Mouse (Mus musculus) midbrain, embryonic 15.5 days (tissue): ENCODE data around the gene Pygm. TPM values are rescaled to one million over a fixed set of nuclear protein-coding genes. Genes with fewer than 3 reads are reported as not detected.

Experiments used
- ATAC-seq: fragments of 200-750 bp; cut with Nextera tagmentation; replicated peaks from 2 replicates; pipeline ENCODE4 v1.8.0; 2017; ENCODE audit warnings: moderate TSS enrichment
- H3K27ac ChIP-seq: fragments of 300-500 bp; sonication (generic); 2 replicates; pipeline ENCODE4 v1.5.1; 2015; ENCODE audit warnings: mild to moderate bottlenecking, inconsistent platforms
- H3K27me3 ChIP-seq: fragments of 300-500 bp; sonication (generic); replicated peaks from 2 replicates; pipeline ENCODE4 v1.6.1; 2015; ENCODE audit warnings: inconsistent platforms
- H3K36me3 ChIP-seq: fragments of 300-500 bp; sonication (generic); replicated peaks from 2 replicates; pipeline ENCODE4 v1.6.1; 2015; ENCODE audit warnings: inconsistent platforms
- H3K4me1 ChIP-seq: fragments of 300-500 bp; sonication (generic); 2 replicates; pipeline ENCODE4 v1.6.1; 2015; ENCODE audit warnings: inconsistent platforms
- H3K4me2 ChIP-seq: fragments of 300-500 bp; sonication (generic); 2 replicates; pipeline ENCODE4 v1.6.1; 2015; ENCODE audit warnings: inconsistent platforms, mild to moderate bottlenecking, moderate library complexity
- H3K4me3 ChIP-seq: fragments of 300-500 bp; sonication (generic); 2 replicates; pipeline ENCODE4 v1.5.1; 2015; ENCODE audit warnings: mild to moderate bottlenecking, inconsistent platforms
- H3K9ac ChIP-seq: fragments of 300-500 bp; sonication (generic); 2 replicates; pipeline ENCODE4 v1.6.1; 2015; ENCODE audit warnings: mild to moderate bottlenecking, inconsistent platforms
- H3K9me3 ChIP-seq: fragments of 300-500 bp; sonication (generic); 2 replicates; pipeline ENCODE4 v1.6.1; 2016; ENCODE audit warnings: inconsistent platforms
- WGBS: fragments of 180-500 bp; shearing (Covaris S2); methylation state at CpG from one replicate; pipeline ENCODE4 v1.1.7; 2015; ENCODE audit warnings: mixed read lengths; 5-methylcytosine and 5-hydroxymethylcytosine counted together
- polyA plus RNA-seq: library from polyadenylated mRNA; unstranded; fragments of >200 nt; fragmentation: Nextera tagmentation; extraction: Ambion mirVana; gene quantifications from 2 replicates; pipeline ENCODE4 v1.2.1, GENCODE M21; 2015

Pygm gene
- polyA plus RNA-seq, 1 experiment from 2014 or later, result 5.9 TPM

DNA sequence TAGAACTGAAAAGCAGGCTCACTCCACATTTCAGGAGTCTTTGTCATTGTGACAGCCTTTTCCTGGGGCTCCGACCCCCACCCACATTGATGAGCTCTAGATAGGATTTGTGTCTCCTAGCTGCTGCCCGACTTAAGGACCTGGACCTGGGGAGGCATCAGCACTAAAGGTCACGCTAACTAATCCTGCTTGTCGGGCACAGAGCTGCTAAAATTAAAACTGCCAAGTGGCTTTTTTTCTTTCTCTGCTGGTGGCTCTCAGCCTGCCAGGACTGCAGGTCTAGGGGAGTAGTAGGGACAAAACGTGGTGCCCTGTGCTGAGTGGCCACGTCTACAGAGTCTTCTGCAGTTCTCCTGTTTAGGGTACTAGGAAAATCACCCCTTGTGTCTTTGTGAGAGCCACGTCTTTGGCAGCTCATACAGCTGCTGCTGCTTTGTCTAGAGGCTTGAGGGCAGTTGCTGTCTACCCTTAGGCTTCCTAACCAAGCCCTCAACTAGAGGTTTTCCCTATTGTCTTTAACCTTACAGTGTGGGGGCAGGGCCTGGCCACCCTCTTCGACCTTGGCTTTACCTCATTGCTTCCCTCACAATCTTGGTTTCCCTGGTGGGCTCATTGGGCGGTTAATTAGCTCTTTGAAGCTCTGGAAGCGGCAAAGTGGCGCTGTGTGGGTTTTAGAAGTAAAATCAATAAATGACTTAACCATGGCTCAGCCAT lies 6.7 kb upstream of the Pygm start:
- H3K9me3 ChIP-seq, result no peaks in the 10 kb centered on the region
- no peak overlapping the region for H3K27ac ChIP-seq
- no peak overlapping the region for H3K4me3 ChIP-seq
- H3K27me3 ChIP-seq, result no peaks in the 10 kb centered on the region
- no peak overlapping the region for H3K4me2 ChIP-seq
- peak overlapping the region; percentile 2; the same call in 1 of the 2 replicates for H3K9ac ChIP-seq
- 53% methylated on average over 11 of the region's 11 CpGs for WGBS
- peaks cover 44% of the 10 kb centered on the region for H3K36me3 ChIP-seq
- no peaks in the 10 kb centered on the region for H3K4me1 ChIP-seq
- ATAC-seq, result no peak

- Histone ChIP-seq H3K36me3 (peaks cover 20% of the 10 kb centered on the region), H3K4me3 (no peak overlapping the region), H3K27ac (no peak overlapping the region), H3K4me2 (no peak overlapping the region), H3K27me3 (no peaks in the 10 kb centered on the region), H3K9ac (no peak overlapping the region), H3K9me3 (no peaks in the 10 kb centered on the region), H3K4me1 (no peaks in the 10 kb centered on the region)
- no peak for ATAC-seq
- 96% methylated on average over 9 of the region's 9 CpGs for WGBS
Observed at GRCm38 (mm10) chr19:6380411-6381166, 3.6 kb upstream of the Pygm start.

GRCm38 (mm10) chr19:6381238-6381637 lies 3.0 kb upstream of the Pygm start:
- Histone ChIP-seq H3K4me2 (no peak overlapping the region), H3K27me3 (no peaks in the 10 kb centered on the region), H3K9ac (no peak overlapping the region), H3K9me3 (no peaks in the 10 kb centered on the region), H3K36me3 (peaks cover 13% of the 10 kb centered on the region), H3K4me3 (no peak overlapping the region), H3K4me1 (no peaks in the 10 kb centered on the region), H3K27ac (no peak overlapping the region)
- no peak for ATAC-seq
- 95% methylated on average over 5 of the region's 5 CpGs for WGBS

DNA sequence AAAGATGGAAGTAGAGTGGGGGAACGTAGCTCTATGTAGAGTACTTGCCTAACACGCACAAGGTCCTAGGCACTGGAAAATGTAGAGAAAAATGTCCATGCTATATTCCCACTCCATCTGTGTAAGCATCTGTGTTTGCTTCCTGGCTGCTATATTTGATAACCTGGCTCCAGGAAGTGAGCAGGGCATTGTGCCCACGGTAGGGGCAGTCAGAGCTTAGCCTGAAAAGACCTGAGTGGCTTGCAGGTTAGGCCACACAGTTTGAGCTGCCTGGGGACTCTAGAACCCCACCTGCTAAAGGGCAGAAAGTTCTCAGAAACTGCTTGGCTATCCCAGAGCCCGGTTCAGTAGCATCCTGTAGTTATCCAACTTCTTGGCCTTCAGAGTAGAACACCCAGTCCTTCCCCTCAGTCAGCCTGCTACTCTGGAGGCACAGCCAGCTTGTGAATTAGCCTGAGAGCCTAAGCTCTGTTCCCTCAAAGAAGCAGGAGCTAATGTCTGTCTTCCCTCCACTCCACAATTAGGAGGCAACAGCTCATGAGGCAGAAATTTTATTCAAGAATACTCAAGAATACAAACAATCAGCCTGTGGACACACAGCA lies 1.8 kb upstream of the Pygm start:
- no peaks in the 10 kb centered on the region for H3K4me1 ChIP-seq
- H3K9me3 ChIP-seq, result no peaks in the 10 kb centered on the region
- 80% methylated on average over 4 of the region's 4 CpGs for WGBS
- no peaks in the 10 kb centered on the region for H3K27me3 ChIP-seq
- no peak overlapping the region for H3K27ac ChIP-seq
- H3K4me3 ChIP-seq, result no peak overlapping the region
- no peak for ATAC-seq
- H3K4me2 ChIP-seq, result no peak overlapping the region
- H3K36me3 ChIP-seq, result peaks cover 2% of the 10 kb centered on the region; the same call in 1 of the 2 replicates
- H3K9ac ChIP-seq, result no peak overlapping the region

GRCm38 (mm10) chr19:6383470-6383869 lies 729 bp upstream of the Pygm start:
- Histone ChIP-seq H3K4me2 (no peak overlapping the region), H3K27me3 (no peaks in the 10 kb centered on the region), H3K4me3 (no peak overlapping the region), H3K9ac (no peak overlapping the region; the same call in 1 of the 2 replicates), H3K4me1 (no peaks in the 10 kb centered on the region), H3K36me3 (no peaks in the 10 kb centered on the region), H3K9me3 (no peaks in the 10 kb centered on the region), H3K27ac (no peak overlapping the region)
- WGBS, result 38% methylated on average over 5 of the region's 5 CpGs
- ATAC-seq, result no peak

GRCm38 (mm10) chr19:6384954-6385353 lies 755 bp downstream of the Pygm start:
- WGBS, result 83% methylated on average over 11 of the region's 11 CpGs
- H3K4me2 ChIP-seq, result no peak overlapping the region
- no peaks in the 10 kb centered on the region for H3K36me3 ChIP-seq
- H3K9me3 ChIP-seq, result no peaks in the 10 kb centered on the region
- ATAC-seq, result no peak
- no peak overlapping the region for H3K27ac ChIP-seq
- no peak overlapping the region for H3K9ac ChIP-seq
- no peaks in the 10 kb centered on the region for H3K27me3 ChIP-seq
- peaks cover 6% of the 10 kb centered on the region for H3K4me1 ChIP-seq
- no peak overlapping the region for H3K4me3 ChIP-seq

DNA sequence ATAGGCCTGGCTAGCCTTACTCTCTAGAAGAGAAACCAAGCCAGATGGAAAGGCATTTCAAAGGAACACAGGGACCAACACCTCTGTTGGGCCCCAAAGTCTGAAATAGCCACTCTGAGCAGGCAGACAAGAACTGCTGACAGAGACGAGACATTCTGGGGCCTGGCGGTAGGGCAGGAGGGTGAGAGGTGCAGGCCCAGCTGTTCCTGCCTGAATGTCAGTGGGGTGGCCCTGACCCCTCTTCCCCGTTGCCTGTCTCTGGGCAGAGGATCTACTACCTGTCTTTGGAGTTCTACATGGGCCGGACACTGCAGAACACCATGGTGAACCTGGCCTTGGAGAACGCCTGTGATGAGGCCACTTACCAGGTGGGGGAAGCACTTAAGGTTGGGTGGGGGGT lies 1.2 kb downstream of the Pygm start:
- 84% methylated on average over 5 of the region's 5 CpGs for WGBS
- H3K36me3 ChIP-seq, result no peaks in the 10 kb centered on the region
- H3K9me3 ChIP-seq, result no peaks in the 10 kb centered on the region
- ATAC-seq, result no peak
- H3K9ac ChIP-seq, result no peak overlapping the region
- H3K4me3 ChIP-seq, result no peak overlapping the region
- no peaks in the 10 kb centered on the region for H3K27me3 ChIP-seq
- no peak overlapping the region for H3K27ac ChIP-seq
- peaks cover 6% of the 10 kb centered on the region for H3K4me1 ChIP-seq
- H3K4me2 ChIP-seq, result no peak overlapping the region

GRCm38 (mm10) chr19:6385821-6386220 lies 1.6 kb downstream of the Pygm start:
- Histone ChIP-seq H3K9ac (no peak overlapping the region), H3K27me3 (no peaks in the 10 kb centered on the region), H3K4me3 (no peak overlapping the region), H3K9me3 (no peaks in the 10 kb centered on the region), H3K4me1 (peaks cover 6% of the 10 kb centered on the region), H3K36me3 (no peaks in the 10 kb centered on the region), H3K4me2 (no peak overlapping the region), H3K27ac (no peak overlapping the region)
- WGBS, result 85% methylated on average over 7 of the region's 7 CpGs
- no peak for ATAC-seq

DNA sequence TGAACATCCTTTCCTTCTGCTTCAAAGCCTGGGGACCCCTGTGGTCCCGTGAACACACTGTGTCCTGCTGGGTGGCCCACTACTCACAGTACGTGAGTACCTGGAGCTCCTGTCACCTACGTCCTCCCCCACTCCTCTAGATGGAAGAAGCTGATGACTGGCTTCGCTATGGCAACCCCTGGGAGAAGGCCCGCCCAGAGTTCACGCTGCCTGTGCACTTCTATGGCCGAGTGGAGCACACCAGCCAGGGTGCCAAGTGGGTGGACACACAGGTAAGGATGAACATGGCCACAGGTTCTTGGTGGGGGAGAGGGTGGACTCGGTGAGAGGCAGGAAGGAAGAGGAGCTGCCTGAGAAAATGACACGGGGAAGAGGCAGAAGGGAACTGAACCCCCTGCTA lies 2.0 kb downstream of the Pygm start:
- H3K4me1 ChIP-seq, result peaks cover 6% of the 10 kb centered on the region
- H3K4me3 ChIP-seq, result no peak overlapping the region
- no peak for ATAC-seq
- H3K36me3 ChIP-seq, result no peaks in the 10 kb centered on the region
- no peaks in the 10 kb centered on the region for H3K27me3 ChIP-seq
- 65% methylated on average over 9 of the region's 9 CpGs for WGBS
- H3K9ac ChIP-seq, result no peak overlapping the region
- H3K27ac ChIP-seq, result no peak overlapping the region
- H3K9me3 ChIP-seq, result no peaks in the 10 kb centered on the region
- no peak overlapping the region for H3K4me2 ChIP-seq

DNA sequence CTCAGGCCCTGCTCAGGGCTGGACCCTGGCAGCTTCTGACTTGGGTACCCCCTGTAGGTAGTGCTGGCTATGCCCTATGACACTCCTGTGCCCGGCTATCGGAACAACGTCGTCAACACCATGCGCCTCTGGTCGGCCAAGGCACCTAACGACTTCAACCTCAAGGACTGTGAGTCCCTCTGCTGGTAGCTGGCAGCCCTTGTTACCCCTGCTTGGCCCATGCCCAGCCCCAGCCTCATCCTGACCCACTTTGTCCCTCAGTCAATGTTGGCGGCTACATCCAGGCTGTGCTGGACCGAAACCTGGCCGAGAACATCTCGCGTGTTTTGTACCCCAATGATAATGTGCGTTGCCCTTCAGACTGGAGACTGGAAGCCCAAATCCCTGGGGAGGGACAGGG lies 3.8 kb downstream of the Pygm start:
- H3K4me1 ChIP-seq, result peaks cover 6% of the 10 kb centered on the region
- no peak overlapping the region for H3K9ac ChIP-seq
- WGBS, result 90% methylated on average over 13 of the region's 13 CpGs
- no peak overlapping the region for H3K27ac ChIP-seq
- H3K9me3 ChIP-seq, result no peaks in the 10 kb centered on the region
- no peak for ATAC-seq
- H3K4me3 ChIP-seq, result no peak overlapping the region
- H3K27me3 ChIP-seq, result no peaks in the 10 kb centered on the region
- H3K36me3 ChIP-seq, result no peaks in the 10 kb centered on the region
- H3K4me2 ChIP-seq, result no peak overlapping the region

DNA sequence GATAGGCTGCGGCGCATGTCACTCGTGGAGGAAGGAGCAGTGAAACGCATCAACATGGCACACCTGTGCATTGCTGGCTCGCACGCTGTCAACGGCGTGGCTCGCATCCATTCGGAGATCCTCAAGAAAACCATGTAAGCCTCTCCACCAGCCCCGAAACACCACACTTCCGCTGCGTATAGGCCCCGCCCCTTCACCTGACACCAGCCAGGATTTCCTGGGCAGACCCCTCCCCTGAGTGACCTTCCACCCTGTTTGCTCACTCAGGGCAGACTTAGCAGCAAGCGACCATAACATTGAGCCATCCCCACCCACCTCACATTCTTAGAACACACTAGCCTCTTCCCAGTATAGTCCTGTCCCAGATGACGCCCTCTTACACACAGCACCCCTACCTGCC lies 5.6 kb downstream of the Pygm start:
- Histone ChIP-seq H3K27ac (no peak overlapping the region), H3K9ac (peak overlapping the region; percentile 29), H3K4me2 (peak overlapping the region; percentile 57), H3K9me3 (no peaks in the 10 kb centered on the region), H3K36me3 (no peaks in the 10 kb centered on the region), H3K4me3 (peak overlapping the region; percentile 34), H3K27me3 (no peaks in the 10 kb centered on the region), H3K4me1 (peaks cover 6% of the 10 kb centered on the region)
- peak; percentile 65 for ATAC-seq
- 12% methylated on average over 16 of the region's 16 CpGs for WGBS

DNA sequence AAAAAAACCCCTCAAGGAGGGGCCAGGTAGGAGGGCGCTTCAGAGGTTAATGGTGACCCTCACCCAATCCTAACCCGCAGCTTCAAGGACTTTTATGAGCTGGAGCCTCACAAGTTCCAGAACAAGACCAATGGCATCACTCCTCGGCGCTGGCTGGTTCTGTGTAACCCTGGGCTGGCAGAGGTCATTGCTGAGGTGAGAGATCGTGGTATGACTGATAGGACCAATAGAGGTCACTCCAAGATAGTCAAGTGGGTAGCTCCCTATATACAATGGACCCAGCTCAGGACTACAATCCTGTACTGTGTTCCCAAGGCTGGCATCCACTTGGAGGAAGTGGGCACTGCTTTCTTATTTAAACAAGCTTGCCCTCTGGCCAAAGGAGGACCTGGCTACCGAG lies 6.1 kb downstream of the Pygm start:
- H3K36me3 ChIP-seq, result no peaks in the 10 kb centered on the region
- H3K4me1 ChIP-seq, result peaks cover 6% of the 10 kb centered on the region
- no peaks in the 10 kb centered on the region for H3K27me3 ChIP-seq
- no peaks in the 10 kb centered on the region for H3K9me3 ChIP-seq
- H3K4me3 ChIP-seq, result no peak overlapping the region
- no peak for ATAC-seq
- no peak overlapping the region for H3K27ac ChIP-seq
- H3K4me2 ChIP-seq, result peak overlapping the region; percentile 57; the same call in 1 of the 2 replicates
- no peak overlapping the region for H3K9ac ChIP-seq
- 62% methylated on average over 6 of the region's 6 CpGs for WGBS
